Mouse (Mus musculus) olfactory bulb, adult 2 months (tissue): ENCODE measurements around the gene Foxj2. TPM values are rescaled to one million over a fixed set of nuclear protein-coding genes. Genes with fewer than 3 reads are reported as not detected.
A peak's percentile ranks its signal among the peaks of the same experiment; 100 is the strongest.

ENCODE experiments used
- H3K27ac ChIP-seq: fragments of 200-500 bp; 2 replicates; pipeline ENCODE4 v1.5.1; 2012; ENCODE audit warnings: low read depth, low read length; ENCODE audit not compliant: insufficient read depth
- H3K4me1 ChIP-seq: fragments of 200-500 bp; 2 replicates; pipeline ENCODE4 v1.6.1; 2012; ENCODE audit warnings: low read length; ENCODE audit not compliant: control insufficient read depth, insufficient read depth
- H3K4me3 ChIP-seq: fragments of 200-500 bp; 2 replicates; pipeline ENCODE4 v1.5.1; 2012; ENCODE audit warnings: mild to moderate bottlenecking, low read depth, low read length, moderate library complexity; ENCODE audit not compliant: insufficient read depth
- CTCF ChIP-seq: fragments of 200-500 bp; IDR thresholded peaks from 2 replicates; pipeline ENCODE4 v1.5.1; 2012; ENCODE audit warnings: low read depth, mild to moderate bottlenecking, low read length, moderate library complexity; ENCODE audit not compliant: insufficient read depth
- POLR2A ChIP-seq: fragments of 200-500 bp; IDR thresholded peaks from 2 replicates; pipeline ENCODE4 v1.6.1; 2012; ENCODE audit warnings: mild to moderate bottlenecking, low read depth, low read length, moderate library complexity; ENCODE audit not compliant: insufficient read depth
- WGBS: fragments of 180-500 bp; shearing (Covaris S2); methylation state at CpG from one replicate; pipeline ENCODE4 v1.1.7; 2018; 5-methylcytosine and 5-hydroxymethylcytosine counted together
- polyA plus RNA-seq: library from polyadenylated mRNA; stranded (reverse); fragments of >200 nt; gene quantifications from 2 replicates; pipeline ENCODE4 v1.2.4, GENCODE M21; 2012; ENCODE audit warnings: low replicate concordance; ENCODE audit not compliant: missing spikeins, insufficient read depth, insufficient read length

Foxj2 gene
- polyA plus RNA-seq: not detected in 2 replicates

- 6% methylated on average over 60 of the region's 61 CpGs for WGBS
- TF ChIP-seq CTCF (no peak), POLR2A (no peak)
- peaks cover 30% of the 10 kb centered on the region for H3K4me1 ChIP-seq
- peak within 1 kb of the TSS; percentile 92 for H3K27ac ChIP-seq
- H3K4me3 ChIP-seq: peak within 1 kb of the TSS; percentile 76
Observed at GRCm38 (mm10) chr6:122819306-122820070, at the start of gene Foxj2. Gene Foxj2, plus strand, starts transcription at chr6:122819914.

GRCm38 (mm10) chr6:122770760-122771315 lies 48.9 kb upstream of the Foxj2 start:
- TF ChIP-seq CTCF: no peak
- no peak for TF ChIP-seq POLR2A
- Histone ChIP-seq H3K27ac (peak overlapping the region; percentile 62), H3K4me1 (peaks cover 11% of the 10 kb centered on the region), H3K4me3 (no peak overlapping the region)
- 79% methylated on average over 11 of the region's 11 CpGs for WGBS

- 70% methylated on average over 6 of the region's 6 CpGs for WGBS
- no peak overlapping the region for H3K27ac ChIP-seq
- TF ChIP-seq POLR2A: no peak
- no peak overlapping the region for H3K4me3 ChIP-seq
- H3K4me1 ChIP-seq: peaks cover 11% of the 10 kb centered on the region
Observed at GRCm38 (mm10) chr6:122772701-122773100, 47.0 kb upstream of the Foxj2 start.

- 97% methylated on average over 1 of the region's 1 CpGs for WGBS
- no peak for TF ChIP-seq CTCF
- no peak for TF ChIP-seq POLR2A
- H3K27ac ChIP-seq: no peak overlapping the region
Observed at GRCm38 (mm10) chr6:122774345-122774744, 45.4 kb upstream of the Foxj2 start.

GRCm38 (mm10) chr6:122776040-122776439 lies 43.7 kb upstream of the Foxj2 start:
- no peak overlapping the region for H3K4me3 ChIP-seq
- 80% methylated on average over 7 of the region's 7 CpGs for WGBS
- no peaks in the 10 kb centered on the region for H3K4me1 ChIP-seq
- TF ChIP-seq CTCF: no peak
- TF ChIP-seq POLR2A: no peak
- H3K27ac ChIP-seq: no peak overlapping the region

More at GRCm38 (mm10) chr6:122774345-122774744, 45.4 kb upstream of the Foxj2 start:
- H3K4me1 ChIP-seq: peaks cover 11% of the 10 kb centered on the region
- H3K4me3 ChIP-seq: no peak overlapping the region

- Histone ChIP-seq H3K4me1 (no peaks in the 10 kb centered on the region), H3K27ac (no peak overlapping the region), H3K4me3 (no peak overlapping the region)
- no peak for TF ChIP-seq CTCF
- TF ChIP-seq POLR2A: no peak
- WGBS: 62% methylated on average over 1 of the region's 1 CpGs
Observed at GRCm38 (mm10) chr6:122779916-122780315, 39.8 kb upstream of the Foxj2 start.

GRCm38 (mm10) chr6:122781167-122781566 lies 38.5 kb upstream of the Foxj2 start:
- Histone ChIP-seq H3K4me1 (peaks cover 4% of the 10 kb centered on the region), H3K27ac (no peak overlapping the region), H3K4me3 (no peak overlapping the region)
- 81% methylated on average over 4 of the region's 4 CpGs for WGBS
- TF ChIP-seq POLR2A: no peak
- TF ChIP-seq CTCF: no peak

GRCm38 (mm10) chr6:122782164-122782563 lies 37.5 kb upstream of the Foxj2 start:
- Histone ChIP-seq H3K27ac (no peak overlapping the region), H3K4me3 (no peak overlapping the region), H3K4me1 (peaks cover 4% of the 10 kb centered on the region)
- TF ChIP-seq CTCF: no peak
- no peak for TF ChIP-seq POLR2A
- WGBS: 71% methylated on average over 3 of the region's 3 CpGs

GRCm38 (mm10) chr6:122784866-122785265 lies 34.8 kb upstream of the Foxj2 start:
- Histone ChIP-seq H3K4me1 (peaks cover 4% of the 10 kb centered on the region), H3K4me3 (no peak overlapping the region), H3K27ac (no peak overlapping the region)
- 97% methylated on average over 3 of the region's 3 CpGs for WGBS
- TF ChIP-seq POLR2A (no peak), CTCF (no peak)

- Histone ChIP-seq H3K4me1 (peaks cover 4% of the 10 kb centered on the region), H3K4me3 (no peak overlapping the region), H3K27ac (peak overlapping the region; percentile 42; the same call in 1 of the 2 replicates)
- 11% methylated on average over 5 of the region's 5 CpGs for WGBS
- no peak for TF ChIP-seq CTCF
Observed at GRCm38 (mm10) chr6:122786275-122786674, 33.4 kb upstream of the Foxj2 start.
